Mouse (Mus musculus) embryonic facial prominence, embryonic 11.5 days (tissue): ENCODE measurements around the gene Igf1r. TPM values are rescaled to one million over a fixed set of nuclear protein-coding genes. Genes with fewer than 3 reads are reported as not detected.
A peak's percentile ranks its signal among the peaks of the same experiment; 100 is the strongest.

ENCODE experiments used
- ATAC-seq: fragments of 200-750 bp; cut with Nextera tagmentation; replicated peaks from 2 replicates; pipeline ENCODE4 v1.8.0; 2017; ENCODE audit warnings: low read depth; ENCODE audit not compliant: insufficient number of reproducible peaks, low FRiP score, low TSS enrichment
- DNase-seq: peaks from one replicate; pipeline ENCODE4 v3.0.0-alpha.2; 2015; ENCODE audit warnings: low spot score
- H3K27ac ChIP-seq: fragments of 300-500 bp; sonication (generic); replicated peaks from 2 replicates; pipeline ENCODE4 v1.5.1; 2014; ENCODE audit warnings: mild to moderate bottlenecking, low read depth, low read length, control low read depth
- H3K27me3 ChIP-seq: fragments of 300-500 bp; sonication (generic); 2 replicates; pipeline ENCODE4 v1.6.1; 2014; ENCODE audit warnings: mild to moderate bottlenecking, low read length, moderate library complexity, mixed read lengths; ENCODE audit not compliant: control insufficient read depth, insufficient read depth
- H3K36me3 ChIP-seq: fragments of 300-500 bp; sonication (generic); replicated peaks from 2 replicates; pipeline ENCODE4 v1.6.1; 2014; ENCODE audit warnings: low read depth, mild to moderate bottlenecking, low read length, moderate library complexity, mixed read lengths; ENCODE audit not compliant: control insufficient read depth, insufficient read depth
- H3K4me1 ChIP-seq: fragments of 300-500 bp; sonication (generic); 2 replicates; pipeline ENCODE4 v1.6.1; 2014; ENCODE audit warnings: low read length, mixed read lengths; ENCODE audit not compliant: control insufficient read depth, insufficient read depth
- H3K4me2 ChIP-seq: fragments of 300-500 bp; sonication (generic); 2 replicates; pipeline ENCODE4 v1.6.1; 2014; ENCODE audit warnings: low read depth, mild to moderate bottlenecking, control low read depth, low read length, moderate library complexity
- H3K4me3 ChIP-seq: fragments of 300-500 bp; sonication (generic); 2 replicates; pipeline ENCODE4 v1.5.1; 2014; ENCODE audit warnings: low read depth, low read length, control low read depth
- H3K9ac ChIP-seq: fragments of 300-500 bp; sonication (generic); replicated peaks from 2 replicates; pipeline ENCODE4 v1.6.1; 2014; ENCODE audit warnings: mild to moderate bottlenecking, control low read depth, low read length
- H3K9me3 ChIP-seq: fragments of 300-500 bp; sonication (generic); replicated peaks from 2 replicates; pipeline ENCODE4 v1.6.1; 2016; ENCODE audit warnings: mild to moderate bottlenecking, low read length, inconsistent platforms, mixed read lengths; ENCODE audit not compliant: control insufficient read depth
- WGBS: fragments of 180-500 bp; shearing (Covaris S2); extraction: QIAGEN DNeasy Blood & Tissue Kit; methylation state at CpG from one replicate; pipeline ENCODE4 v1.1.7; 2014; 5-methylcytosine and 5-hydroxymethylcytosine counted together
- polyA plus RNA-seq: library from polyadenylated mRNA; unstranded; fragments of >200 nt; fragmentation: Nextera tagmentation; extraction: Ambion mirVana; gene quantifications from 2 replicates; pipeline ENCODE4 v1.2.1, GENCODE M21; 2014

Gene Igf1r
- polyA plus RNA-seq, 1 experiment from 2014 or later: 19.4 TPM

- ATAC-seq (no peak), DNase-seq (no peak)
- Histone ChIP-seq H3K27ac (no peak overlapping the region), H3K4me2 (no peak overlapping the region), H3K9ac (no peak overlapping the region), H3K36me3 (no peaks in the 10 kb centered on the region), H3K9me3 (no peaks in the 10 kb centered on the region), H3K4me1 (peaks cover 3% of the 10 kb centered on the region; the same call in 1 of the 2 replicates), H3K4me3 (no peak overlapping the region), H3K27me3 (no peaks in the 10 kb centered on the region)
- WGBS: 84% methylated on average over 8 of the region's 8 CpGs
Observed at GRCm38 (mm10) chr7:68090576-68090975, 137.9 kb downstream of the Igf1r start.

GRCm38 (mm10) chr7:68092304-68092978 is 139.8 kb downstream of the Igf1r start:
- Histone ChIP-seq H3K4me3 (no peak overlapping the region), H3K36me3 (no peaks in the 10 kb centered on the region), H3K27me3 (no peaks in the 10 kb centered on the region), H3K4me2 (no peak overlapping the region), H3K9me3 (no peaks in the 10 kb centered on the region), H3K4me1 (no peaks in the 10 kb centered on the region), H3K9ac (no peak overlapping the region), H3K27ac (no peak overlapping the region)
- 82% methylated on average over 8 of the region's 8 CpGs for WGBS
- ATAC-seq (no peak), DNase-seq (no peak)

GRCm38 (mm10) chr7:68093817-68094216 is 141.2 kb downstream of the Igf1r start:
- Histone ChIP-seq H3K4me1 (no peaks in the 10 kb centered on the region), H3K27ac (no peak overlapping the region), H3K36me3 (no peaks in the 10 kb centered on the region), H3K27me3 (no peaks in the 10 kb centered on the region), H3K9ac (no peak overlapping the region), H3K4me2 (no peak overlapping the region), H3K4me3 (no peak overlapping the region), H3K9me3 (no peaks in the 10 kb centered on the region)
- 81% methylated on average over 9 of the region's 9 CpGs for WGBS
- no peak for DNase-seq
- no peak for ATAC-seq

GRCm38 (mm10) chr7:68095574-68095973 is 142.9 kb downstream of the Igf1r start:
- no peak overlapping the region for H3K27ac ChIP-seq
- no peaks in the 10 kb centered on the region for H3K4me1 ChIP-seq
- H3K4me3 ChIP-seq: no peak overlapping the region
- no peaks in the 10 kb centered on the region for H3K9me3 ChIP-seq
- no peak overlapping the region for H3K9ac ChIP-seq
- H3K27me3 ChIP-seq: no peaks in the 10 kb centered on the region
- no peak overlapping the region for H3K4me2 ChIP-seq
- H3K36me3 ChIP-seq: no peaks in the 10 kb centered on the region
- DNase-seq: no peak
- ATAC-seq: 0 out of 2 replicates have a peak, but pooled peaks have one; percentile 70
- WGBS: 44% methylated on average over 4 of the region's 4 CpGs

DNA sequence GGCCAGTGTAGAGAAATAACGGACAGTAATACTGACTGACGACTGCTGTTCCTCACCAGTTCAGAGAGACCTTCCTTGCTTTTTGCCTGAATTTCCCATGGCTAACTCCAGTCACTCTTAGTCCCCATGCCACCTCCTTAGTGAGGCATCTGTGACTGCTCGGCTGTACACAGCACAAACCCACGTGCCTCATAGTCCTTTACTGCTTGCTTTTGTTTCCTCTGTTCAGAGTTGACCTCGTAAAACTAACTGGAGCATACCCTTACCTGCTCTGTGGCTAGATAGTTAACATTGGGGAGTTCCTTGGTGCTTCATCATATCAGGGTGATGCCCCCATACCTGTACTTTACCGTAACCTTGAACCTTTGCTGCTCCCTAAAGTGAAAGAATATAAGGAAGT is 143.8 kb downstream of the Igf1r start:
- ATAC-seq (no peak), DNase-seq (no peak)
- WGBS: 86% methylated on average over 6 of the region's 6 CpGs
- Histone ChIP-seq H3K9me3 (no peaks in the 10 kb centered on the region), H3K9ac (no peak overlapping the region), H3K4me3 (no peak overlapping the region), H3K36me3 (no peaks in the 10 kb centered on the region), H3K27me3 (no peaks in the 10 kb centered on the region), H3K4me2 (no peak overlapping the region), H3K4me1 (no peaks in the 10 kb centered on the region), H3K27ac (no peak overlapping the region)

DNA sequence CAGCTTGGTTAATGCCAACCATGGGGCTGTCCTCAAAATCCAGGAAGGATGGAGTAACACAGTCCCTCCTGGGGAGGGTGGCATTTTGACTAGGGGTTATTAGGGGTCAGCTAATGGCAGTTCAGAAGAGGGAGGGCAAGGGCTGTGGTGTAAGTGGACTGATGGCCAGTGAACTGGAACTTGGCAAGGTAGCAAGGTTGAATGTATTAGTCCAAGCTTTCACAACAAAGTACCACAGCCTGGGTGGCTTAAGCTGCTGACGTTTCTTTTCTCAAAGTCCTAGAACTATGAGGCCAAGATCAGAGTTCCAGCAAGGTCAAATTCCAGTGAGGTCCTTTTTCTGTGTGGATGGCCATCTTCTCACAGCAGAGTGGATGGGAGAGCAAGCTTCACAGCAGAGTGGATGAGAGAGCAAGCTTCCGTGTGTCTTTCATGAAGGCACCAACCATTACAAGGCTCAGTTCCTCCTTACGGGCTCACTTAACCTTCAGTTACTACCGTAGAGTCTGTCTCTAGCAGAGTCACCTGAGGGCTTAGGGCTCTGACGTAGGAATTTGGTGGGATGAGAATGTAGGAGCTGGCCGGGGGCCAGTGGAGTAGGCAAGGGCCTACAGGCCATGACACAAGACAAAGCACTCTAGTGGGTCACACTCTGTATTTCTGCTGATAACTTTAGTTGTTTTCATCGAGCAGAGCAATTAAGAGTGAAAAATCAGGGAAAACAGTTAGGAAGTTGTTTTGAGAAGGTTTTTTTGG is 144.6 kb downstream of the Igf1r start:
- Histone ChIP-seq H3K27me3 (no peaks in the 10 kb centered on the region), H3K36me3 (no peaks in the 10 kb centered on the region), H3K27ac (no peak overlapping the region), H3K9me3 (no peaks in the 10 kb centered on the region), H3K9ac (no peak overlapping the region), H3K4me3 (no peak overlapping the region), H3K4me1 (no peaks in the 10 kb centered on the region), H3K4me2 (no peak overlapping the region)
- 88% methylated on average over 7 of the region's 7 CpGs for WGBS
- ATAC-seq: no peak
- DNase-seq: no peak

- WGBS: 93% methylated on average over 6 of the region's 6 CpGs
- Histone ChIP-seq H3K27ac (no peak overlapping the region), H3K9me3 (no peaks in the 10 kb centered on the region), H3K27me3 (no peaks in the 10 kb centered on the region), H3K36me3 (no peaks in the 10 kb centered on the region), H3K4me3 (no peak overlapping the region), H3K4me1 (peaks cover 3% of the 10 kb centered on the region), H3K9ac (no peak overlapping the region), H3K4me2 (no peak overlapping the region)
- DNase-seq (no peak), ATAC-seq (no peak)
Observed at GRCm38 (mm10) chr7:68098098-68098497, 145.5 kb downstream of the Igf1r start.

- Histone ChIP-seq H3K27me3 (no peaks in the 10 kb centered on the region), H3K4me2 (no peak overlapping the region), H3K4me1 (peaks cover 3% of the 10 kb centered on the region), H3K27ac (no peak overlapping the region), H3K9ac (no peak overlapping the region), H3K9me3 (no peaks in the 10 kb centered on the region), H3K36me3 (no peaks in the 10 kb centered on the region), H3K4me3 (no peak overlapping the region)
- 86% methylated on average over 10 of the region's 10 CpGs for WGBS
- ATAC-seq: no peak
- no peak for DNase-seq
Observed at GRCm38 (mm10) chr7:68100388-68100787, 147.8 kb downstream of the Igf1r start.
